Mouse (Mus musculus): ENCODE data around the gene Scn10a.

DNA sequence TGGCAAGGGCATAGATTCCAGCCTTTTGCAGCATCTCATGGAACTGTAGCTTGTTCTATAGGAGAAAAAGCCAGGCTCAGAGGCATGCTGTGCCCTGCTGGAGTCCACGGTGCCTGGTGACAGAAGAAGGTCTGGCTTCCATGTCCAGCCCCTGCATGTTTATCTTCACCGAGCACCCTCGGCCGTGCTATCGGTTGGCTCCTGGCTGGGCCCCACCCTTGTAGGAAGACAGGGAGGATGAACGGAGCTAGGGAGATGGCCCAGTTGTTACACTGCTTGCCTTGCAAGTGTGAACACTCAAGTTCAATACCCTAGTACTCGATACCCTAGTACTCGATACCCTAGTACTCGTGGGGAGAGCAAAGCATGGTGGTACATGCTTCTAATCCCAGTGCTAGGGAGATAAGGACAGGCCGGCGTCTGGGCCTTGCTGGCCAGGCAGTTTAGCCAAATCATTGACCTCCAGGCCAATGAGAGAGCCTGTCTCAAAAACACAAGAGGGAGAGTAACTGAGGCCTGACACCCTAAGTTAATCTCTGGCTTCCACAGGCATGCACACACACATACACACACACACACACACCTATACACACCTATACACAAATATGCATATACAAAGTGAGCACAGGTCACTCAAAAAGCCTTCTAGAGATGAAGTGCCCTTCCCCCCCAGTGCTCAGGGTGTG, 9.4 kb upstream of the Scn10a start:
- TF ChIP-seq CTCF (IDR thresholded peaks at IDR 0.05; ENCODE audit: borderline replicate concordance, insufficient read depth, low read depth, low read length) (no peak), POLR2A (IDR thresholded peaks at IDR 0.05; ENCODE audit: borderline replicate concordance, insufficient read depth, low read length) (no peak)

All from cerebellum, adult 2 months (tissue).